Mouse (Mus musculus) thymus, postnatal 14 days (tissue): ENCODE data around the gene Olfr373.

ENCODE experiments used
- DNase-seq: peaks from one replicate; pipeline ENCODE4 v3.0.0; 2021

The Olfr373 gene

GRCm38 (mm10) chr8:72134756-72135445 is 51.9 kb downstream of the Olfr373 start, which contains the start of gene Tpm4:
Tpm4 (plus strand) TSS chr8:72134975.
- DNase-seq, result peak; percentile 63

GRCm38 (mm10) chr8:72135446-72136301 is 52.7 kb downstream of the Olfr373 start:
- peak; percentile 76 for DNase-seq

GRCm38 (mm10) chr8:72136302-72136978 is 53.5 kb downstream of the Olfr373 start:
- DNase-seq, result peak; percentile 90

- DNase-seq, result no peak
These were observed 54.5 kb downstream of the Olfr373 start for GRCm38 (mm10) chr8:72137431-72137830.

- no peak for DNase-seq
These were observed 55.5 kb downstream of the Olfr373 start for GRCm38 (mm10) chr8:72138456-72138855.

GRCm38 (mm10) chr8:72143256-72143824 is 60.4 kb downstream of the Olfr373 start:
- no peak for DNase-seq

- no peak for DNase-seq
These were observed 61.5 kb downstream of the Olfr373 start for GRCm38 (mm10) chr8:72144345-72144975.

GRCm38 (mm10) chr8:72145511-72145910 is 62.5 kb downstream of the Olfr373 start:
- no peak for DNase-seq

GRCm38 (mm10) chr8:72146056-72146455 is 63.1 kb downstream of the Olfr373 start:
- no peak for DNase-seq

GRCm38 (mm10) chr8:72146556-72146955 is 63.6 kb downstream of the Olfr373 start:
- no peak for DNase-seq

GRCm38 (mm10) chr8:72147266-72147665 is 64.3 kb downstream of the Olfr373 start:
- no peak for DNase-seq

GRCm38 (mm10) chr8:72149056-72149455 is 66.1 kb downstream of the Olfr373 start:
- DNase-seq, result no peak

- DNase-seq, result no peak
These were observed 68.6 kb downstream of the Olfr373 start for GRCm38 (mm10) chr8:72151418-72152078.
